Mouse (Mus musculus): ENCODE data around the gene Nwd2.

DNA sequence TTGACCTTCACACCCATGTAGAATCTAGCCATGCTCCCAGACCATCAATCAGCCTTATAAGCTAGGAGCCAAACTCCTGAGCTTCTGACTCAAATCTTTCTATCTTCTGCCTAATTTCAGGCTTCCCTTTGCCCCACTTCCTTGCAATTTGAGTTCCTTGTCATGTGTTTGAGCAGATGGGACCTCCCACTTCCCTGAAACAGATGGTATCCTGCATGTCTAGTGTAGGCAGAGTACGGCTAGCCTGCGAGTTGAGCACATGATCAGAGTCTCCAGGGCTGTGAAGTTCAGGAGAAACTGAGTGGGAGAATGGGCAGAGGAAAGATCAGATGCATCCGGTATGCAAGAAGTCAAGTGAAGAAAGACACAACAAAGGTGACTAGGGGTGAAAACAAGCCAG is 24.8 kb upstream of the Nwd2 start:
- TF ChIP-seq CTCF (IDR thresholded peaks at IDR 0.05; ENCODE audit: low read depth): no peak
- no peak for TF ChIP-seq EP300 (IDR thresholded peaks at IDR 0.05; ENCODE audit: low read depth)

All from heart, postnatal 0 days (tissue).